In genomic region chr8:12996831-12997275, GRCm38 (mm10) we compare ENCODE assay signal across 9 mouse cellular contexts. TPM values are rescaled to one million over a fixed set of nuclear protein-coding genes. Genes with fewer than 3 reads are reported as not detected.
DNase-seq lines count a peak whose midpoint lies in the region; ATAC-seq and TF ChIP-seq lines count a peak whose summit lies in the region.
"Had no signal": no experiment of that assay in that cellular context is flagged by ENCODE, and none has a peak within 500 bp of the region (broad histone marks: within the 10 kb centered on the region; RNA-seq: fewer than 3 reads in every experiment).

No protein-coding gene starts in this region.

- H3K36me3 ChIP-seq in embryonic facial prominence, embryonic 15.5 days: peaks cover 19% of the 10 kb centered on the region; the same call in 1 of the 2 replicates
- H3K36me3 ChIP-seq in heart, postnatal 0 days (replicated peaks; ENCODE audit: control insufficient read depth, insufficient read depth, low read length): no peaks in the 10 kb centered on the region
- peaks cover 33% of the 10 kb centered on the region for H3K36me3 ChIP-seq in forebrain, embryonic 16.5 days (ENCODE audit: control insufficient read depth, insufficient read depth)

- no peak overlapping the region for H3K4me2 ChIP-seq in embryonic facial prominence, embryonic 15.5 days (replicated peaks)
- no peak overlapping the region for H3K4me2 ChIP-seq in heart, postnatal 0 days (ENCODE audit: low read depth, low read length)
- H3K4me2 ChIP-seq in forebrain, embryonic 16.5 days (ENCODE audit: low read length): no peak overlapping the region

- intact Hi-C loops in heart, postnatal 25 days (cut with DNase I): loop anchor here (5.0 kb wide), 1 partner anchor 105 kb away; no protein-coding TSS in a partner anchor

- no peak overlapping the region for H3K4me3 ChIP-seq in embryonic facial prominence, embryonic 15.5 days (replicated peaks)
- H3K4me3 ChIP-seq in heart, postnatal 0 days (ENCODE audit: low read depth, low read length): no peak overlapping the region
- no peak overlapping the region for H3K4me3 ChIP-seq in forebrain, embryonic 16.5 days (replicated peaks; ENCODE audit: low read length)

- peak; percentile 93 for DNase-seq in heart, adult 11 months
- DNase-seq in heart, postnatal 25 days (ENCODE audit: low spot score): no peak
- peak; percentile 43 for DNase-seq in heart, postnatal 0 days (ENCODE audit: low spot score)
- DNase-seq in lung, postnatal 25 days (ENCODE audit: low spot score): peak; percentile 71
- no peak for DNase-seq in adrenal gland, postnatal 25 days
- no peak for DNase-seq in spleen, postnatal 10 days (ENCODE audit: low spot score in 2 of 2)
- DNase-seq: kidney, postnatal 10 days had no signal

- peak overlapping the region; percentile 55; the same call in 1 of the 2 replicates for H3K27ac ChIP-seq in embryonic facial prominence, embryonic 15.5 days (replicated peaks)
- peak overlapping the region; percentile 23; the same call in 1 of the 2 replicates for H3K27ac ChIP-seq in heart, postnatal 0 days (ENCODE audit: low read depth)
- no peak overlapping the region for H3K27ac ChIP-seq in forebrain, embryonic 16.5 days (ENCODE audit: low read length)

- H3K9me3 ChIP-seq in embryonic facial prominence, embryonic 15.5 days (replicated peaks): no peaks in the 10 kb centered on the region
- H3K9me3 ChIP-seq in heart, postnatal 0 days (replicated peaks; ENCODE audit: control insufficient read depth, low read length): no peaks in the 10 kb centered on the region
- H3K9me3 ChIP-seq in forebrain, embryonic 16.5 days (ENCODE audit: control insufficient read depth, low read length): no peaks in the 10 kb centered on the region

- ATAC-seq in embryonic facial prominence, embryonic 15.5 days (ENCODE audit: insufficient number of reproducible peaks, low FRiP score, low TSS enrichment, low read depth): peak; percentile 11; the same call in 1 of the 2 replicates
- peak; percentile 42; the same call in 1 of the 2 replicates for ATAC-seq in heart, postnatal 0 days (ENCODE audit: insufficient read depth, low read depth)
- no peak for ATAC-seq in forebrain, embryonic 16.5 days

- peaks cover 25% of the 10 kb centered on the region for H3K4me1 ChIP-seq in embryonic facial prominence, embryonic 15.5 days
- H3K4me1 ChIP-seq in heart, postnatal 0 days (ENCODE audit: control insufficient read depth, insufficient read depth): no peaks in the 10 kb centered on the region
- peaks cover 2% of the 10 kb centered on the region; the same call in 1 of the 2 replicates for H3K4me1 ChIP-seq in forebrain, embryonic 16.5 days (replicated peaks; ENCODE audit: control insufficient read depth, insufficient read depth, low read length)

- H3K27me3 ChIP-seq in embryonic facial prominence, embryonic 15.5 days: no peaks in the 10 kb centered on the region
- H3K27me3 ChIP-seq in heart, postnatal 0 days (ENCODE audit: control insufficient read depth, insufficient read depth, low read length): no peaks in the 10 kb centered on the region
- H3K27me3 ChIP-seq in forebrain, embryonic 16.5 days (replicated peaks; ENCODE audit: control insufficient read depth, insufficient read depth, low read length): no peaks in the 10 kb centered on the region

- TF ChIP-seq EP300 in heart, postnatal 0 days (IDR thresholded peaks at IDR 0.05; ENCODE audit: low read depth): no peak

- WGBS in embryonic facial prominence, embryonic 15.5 days: 21% methylated on average over 8 of the region's 8 CpGs
- WGBS in heart, postnatal 0 days: 36% methylated on average over 8 of the region's 8 CpGs
- WGBS in forebrain, embryonic 16.5 days: 74% methylated on average over 8 of the region's 8 CpGs

- TF ChIP-seq CTCF in heart, postnatal 0 days (IDR thresholded peaks at IDR 0.05; ENCODE audit: low read depth): no peak

- no peak overlapping the region for H3K9ac ChIP-seq in embryonic facial prominence, embryonic 15.5 days
- H3K9ac ChIP-seq in heart, postnatal 0 days (replicated peaks; ENCODE audit: low read depth, low read length): no peak overlapping the region
- H3K9ac ChIP-seq in forebrain, embryonic 16.5 days (replicated peaks; ENCODE audit: low read depth, low read length): no peak overlapping the region

RNA-seq across cellular contexts. Expression of gene F7, which starts 29.0 kb away (rescaled TPM):
- total RNA-seq in heart, postnatal 25 days (2021): under 1 TPM in 1 of 2 experiments, not detected in 1; 0.14 TPM
- 0.11 TPM in 1 of 2 replicates, not detected in the other for polyA plus RNA-seq in embryonic facial prominence, embryonic 15.5 days (2015; fragmentation: Nextera tagmentation; extraction: Ambion mirVana)
- total RNA-seq in heart, postnatal 0 days (2014; rRNA removed; ENCODE audit: low replicate concordance): not detected in 2 replicates
- polyA plus RNA-seq in heart, postnatal 0 days (2015; fragmentation: Nextera tagmentation; extraction: Ambion mirVana): not detected in 2 replicates
- 0.61 and 0.67 TPM in 2 replicates for total RNA-seq in adrenal gland, postnatal 25 days (2021)
- not detected in 2 replicates for polyA plus RNA-seq in forebrain, embryonic 16.5 days (2015; fragmentation: Nextera tagmentation; extraction: Ambion mirVana)

RNA-seq across cellular contexts. Expression of gene F10, which starts 40.3 kb away (rescaled TPM):
- total RNA-seq in heart, postnatal 25 days (2021): under 1 TPM; 0.45 to 0.57 TPM
- polyA plus RNA-seq in embryonic facial prominence, embryonic 15.5 days (2015; fragmentation: Nextera tagmentation; extraction: Ambion mirVana): 0.13 and 0.67 TPM in 2 replicates
- 0.19 TPM in 1 of 2 replicates, not detected in the other for total RNA-seq in heart, postnatal 0 days (2014; rRNA removed; ENCODE audit: low replicate concordance)
- 0.22 and 0.37 TPM in 2 replicates for polyA plus RNA-seq in heart, postnatal 0 days (2015; fragmentation: Nextera tagmentation; extraction: Ambion mirVana)
- total RNA-seq in adrenal gland, postnatal 25 days (2021): 0.43 and 4.4 TPM in 2 replicates
- polyA plus RNA-seq in forebrain, embryonic 16.5 days (2015; fragmentation: Nextera tagmentation; extraction: Ambion mirVana): 0.19 and 0.24 TPM in 2 replicates

Comparison
In these comparisons a context has a peak if more than half of its experiments do, and no peak if none do; other contexts are left out.
1. DNase-seq: peak in heart, adult 11 months (single experiment), heart, postnatal 0 days (single experiment) and lung, postnatal 25 days (single experiment); none in heart, postnatal 25 days (single experiment), adrenal gland, postnatal 25 days (single experiment) and spleen, postnatal 10 days (0 of 2).